Mouse (Mus musculus) heart, adult 2 months (tissue): ENCODE measurements at regions not wholly inside any gene's neighbourhood (a gene's known extent, or its start where the extent isn't known, plus 50 kb on each side); places are given as distances from the start of the nearest gene placed in this dataset.

Experiments
- CTCF ChIP-seq: fragments of 200-600 bp; IDR thresholded peaks from 2 replicates; pipeline ENCODE4 v1.8.1; 2022; ENCODE audit warnings: antibody characterized with exemption, mild to moderate bottlenecking, moderate library complexity
- EP300 ChIP-seq: fragments of 200-500 bp; IDR thresholded peaks from 2 replicates; pipeline ENCODE4 v1.6.1; 2011; ENCODE audit warnings: low read depth, low read length, control low read depth; ENCODE audit not compliant: insufficient read depth
- POLR2A ChIP-seq: fragments of 200-500 bp; IDR thresholded peaks from 2 replicates; pipeline ENCODE4 v1.6.1; 2011; ENCODE audit warnings: mild to moderate bottlenecking, low read depth, low read length, control low read depth; ENCODE audit not compliant: insufficient read depth

DNA sequence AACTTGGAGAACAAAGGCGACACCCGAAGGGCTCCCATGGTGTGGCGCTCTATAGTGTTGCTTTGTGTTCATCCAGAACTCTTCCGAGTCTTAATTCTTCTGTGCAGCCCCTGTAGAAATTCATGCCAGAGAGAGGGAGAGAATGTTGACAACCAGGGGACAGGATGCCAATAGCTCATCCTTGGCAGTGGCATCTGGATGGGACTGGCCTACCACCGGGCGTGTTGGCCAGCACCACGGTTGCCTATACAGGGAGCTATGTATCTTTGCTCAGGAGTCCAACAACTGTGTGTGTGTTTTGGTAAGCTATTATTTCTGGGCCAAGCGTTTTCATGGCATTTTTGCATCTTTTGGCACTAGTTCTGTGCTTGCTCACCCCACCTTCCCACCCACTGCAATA lies 153.4 kb upstream of the Sox2 start:
- TF ChIP-seq CTCF (no peak), EP300 (no peak), POLR2A (no peak)
